Mouse (Mus musculus): ENCODE results near the gene Sema3f. TPM values are rescaled to one million over a fixed set of nuclear protein-coding genes. Genes with fewer than 3 reads are reported as not detected.
A peak's percentile ranks its signal among the peaks of the same experiment; 100 is the strongest.

The Sema3f gene
- polyA plus RNA-seq, 1 experiment from 2014 or later: 13.2 TPM

- H3K4me2 ChIP-seq: peak overlapping the region; percentile 75; the same call in 1 of the 2 replicates
- H3K27me3 ChIP-seq: peaks cover 40% of the 10 kb centered on the region
- WGBS: 42% methylated on average over 8 of the region's 8 CpGs
- H3K9me3 ChIP-seq: no peaks in the 10 kb centered on the region
- no peak overlapping the region for H3K9ac ChIP-seq
- H3K27ac ChIP-seq (replicated peaks): no peak overlapping the region
- peaks cover 49% of the 10 kb centered on the region for H3K4me1 ChIP-seq (replicated peaks)
- no peaks in the 10 kb centered on the region for H3K36me3 ChIP-seq
- no peak overlapping the region for H3K4me3 ChIP-seq
- ATAC-seq (ENCODE audit: low read depth): no peak
Measured at GRCm38 (mm10) chr9:107668011-107668410, 42.3 kb downstream of the Sema3f start.

DNA sequence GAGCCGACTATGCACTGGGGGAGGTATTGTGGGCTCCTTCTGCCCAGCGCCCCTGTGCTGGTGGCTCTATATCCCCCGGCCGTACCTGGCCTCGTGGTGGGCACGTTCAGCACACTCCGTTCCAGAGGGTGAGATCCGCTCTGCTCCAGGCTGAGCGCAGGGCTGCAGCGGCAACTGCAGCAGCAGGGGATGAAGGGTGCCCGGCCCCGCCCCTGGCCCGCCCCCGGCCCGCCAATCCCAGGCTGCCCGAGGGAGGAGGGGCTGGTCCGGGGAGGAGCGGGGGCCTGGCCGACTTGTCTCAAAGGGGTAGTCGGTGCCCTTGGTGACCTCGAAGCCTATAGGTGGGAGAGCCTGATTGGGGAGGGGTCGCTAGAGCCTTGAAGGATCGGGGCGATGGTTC lies 43.1 kb downstream of the Sema3f start:
- H3K27ac ChIP-seq (replicated peaks): peak overlapping the region; percentile 28
- H3K4me3 ChIP-seq: peak overlapping the region; percentile 44
- H3K9ac ChIP-seq: peak overlapping the region; percentile 66
- H3K27me3 ChIP-seq: peaks cover 40% of the 10 kb centered on the region
- peaks cover 57% of the 10 kb centered on the region for H3K4me1 ChIP-seq (replicated peaks)
- H3K9me3 ChIP-seq: no peaks in the 10 kb centered on the region
- peak; percentile 86 for ATAC-seq (ENCODE audit: low read depth)
- peak overlapping the region; percentile 75 for H3K4me2 ChIP-seq
- H3K36me3 ChIP-seq: no peaks in the 10 kb centered on the region
- under 1% methylated on average over 24 of the region's 24 CpGs for WGBS

DNA sequence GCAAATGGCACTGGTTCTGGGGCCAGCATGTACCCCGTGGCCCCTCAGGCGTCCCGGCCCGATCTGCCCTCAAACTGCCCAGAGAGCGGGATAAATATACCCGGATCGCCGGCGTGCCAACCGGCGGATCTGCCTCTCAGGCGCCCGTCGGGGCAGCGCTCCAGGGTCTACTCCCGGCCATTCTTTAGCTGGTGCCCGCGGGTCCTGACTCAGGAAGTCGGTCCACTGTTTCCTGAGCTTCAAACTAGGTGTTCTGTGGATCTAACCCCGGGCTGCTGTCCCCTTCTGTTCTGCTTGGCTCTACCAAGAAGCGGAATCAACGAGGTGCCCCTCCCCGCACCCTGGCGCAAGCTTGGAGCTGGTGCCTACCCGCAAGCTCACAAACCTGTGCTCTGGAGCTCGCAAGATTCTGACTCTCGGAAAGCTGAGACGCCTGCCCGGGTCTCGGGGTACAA lies 43.5 kb downstream of the Sema3f start:
- peak overlapping the region; percentile 75 for H3K4me2 ChIP-seq
- peak; percentile 9 for ATAC-seq (ENCODE audit: low read depth)
- H3K9me3 ChIP-seq: no peaks in the 10 kb centered on the region
- peak overlapping the region; percentile 66 for H3K9ac ChIP-seq
- under 1% methylated on average over 30 of the region's 30 CpGs for WGBS
- H3K4me1 ChIP-seq (replicated peaks): peaks cover 59% of the 10 kb centered on the region
- H3K36me3 ChIP-seq: no peaks in the 10 kb centered on the region
- peak overlapping the region; percentile 28 for H3K27ac ChIP-seq (replicated peaks)
- peak overlapping the region; percentile 44 for H3K4me3 ChIP-seq
- peaks cover 40% of the 10 kb centered on the region for H3K27me3 ChIP-seq

DNA sequence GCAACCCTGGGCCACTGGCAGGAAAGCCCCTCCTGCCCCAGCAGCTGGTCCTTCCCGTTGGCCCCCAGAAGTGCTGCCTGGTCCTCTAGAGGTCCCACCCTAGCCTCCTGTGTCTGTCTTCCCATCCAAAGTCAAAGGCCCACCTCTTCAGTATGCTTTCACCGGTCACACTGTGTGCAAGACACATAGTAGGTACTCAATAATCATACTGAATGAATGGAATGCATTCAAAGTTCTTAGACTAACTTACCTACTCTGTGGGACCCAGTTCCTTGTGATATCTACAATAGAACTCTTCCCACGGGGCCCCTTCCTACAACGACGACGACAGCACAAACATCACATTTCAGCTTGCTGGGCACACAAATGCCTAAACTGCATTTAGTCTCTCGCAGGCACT lies 45.0 kb downstream of the Sema3f start:
- no peaks in the 10 kb centered on the region for H3K36me3 ChIP-seq
- no peaks in the 10 kb centered on the region for H3K9me3 ChIP-seq
- peak overlapping the region; percentile 75 for H3K4me2 ChIP-seq
- H3K9ac ChIP-seq: no peak overlapping the region
- peaks cover 69% of the 10 kb centered on the region for H3K4me1 ChIP-seq (replicated peaks)
- peaks cover 40% of the 10 kb centered on the region for H3K27me3 ChIP-seq
- H3K4me3 ChIP-seq: peak overlapping the region; percentile 44; the same call in 1 of the 2 replicates
- no peak overlapping the region for H3K27ac ChIP-seq (replicated peaks)
- ATAC-seq (ENCODE audit: low read depth): no peak
- 87% methylated on average over 7 of the region's 7 CpGs for WGBS

DNA sequence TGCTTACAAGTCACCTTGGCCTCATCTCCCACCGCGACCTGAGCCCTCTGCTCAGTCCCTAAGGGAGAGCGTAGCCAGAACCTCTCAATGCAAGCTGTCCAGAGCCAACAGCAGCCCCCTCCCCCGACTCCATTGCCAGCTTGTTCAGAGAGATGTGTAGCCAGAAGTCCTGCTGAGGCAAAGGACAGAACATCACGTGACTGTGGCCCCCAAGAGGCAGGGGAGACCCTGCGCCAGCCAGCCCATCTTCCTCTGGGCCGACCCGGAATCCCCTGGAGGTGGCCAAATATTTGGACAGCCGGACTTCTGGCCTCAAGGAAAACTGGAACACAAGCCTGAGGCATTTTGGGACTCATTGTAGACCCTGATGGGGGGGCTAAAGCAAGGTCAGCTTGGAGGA lies 46.8 kb downstream of the Sema3f start:
- Histone ChIP-seq H3K4me1 (replicated peaks) (peaks cover 77% of the 10 kb centered on the region), H3K36me3 (no peaks in the 10 kb centered on the region), H3K9ac (peak overlapping the region; percentile 23), H3K9me3 (no peaks in the 10 kb centered on the region), H3K4me3 (no peak overlapping the region), H3K27ac (replicated peaks) (no peak overlapping the region; the same call in 1 of the 2 replicates), H3K4me2 (peak overlapping the region; percentile 24), H3K27me3 (peaks cover 36% of the 10 kb centered on the region)
- WGBS: 46% methylated on average over 9 of the region's 9 CpGs
- ATAC-seq (ENCODE audit: low read depth): no peak

GRCm38 (mm10) chr9:107662342-107662741 lies 47.9 kb downstream of the Sema3f start:
- no peak overlapping the region for H3K9ac ChIP-seq
- H3K9me3 ChIP-seq: no peaks in the 10 kb centered on the region
- H3K4me1 ChIP-seq (replicated peaks): peaks cover 71% of the 10 kb centered on the region
- no peak overlapping the region for H3K27ac ChIP-seq (replicated peaks)
- WGBS: 89% methylated on average over 8 of the region's 8 CpGs
- ATAC-seq (ENCODE audit: low read depth): no peak
- peaks cover 25% of the 10 kb centered on the region for H3K27me3 ChIP-seq
- H3K36me3 ChIP-seq: no peaks in the 10 kb centered on the region
- H3K4me2 ChIP-seq: no peak overlapping the region
- H3K4me3 ChIP-seq: no peak overlapping the region

DNA sequence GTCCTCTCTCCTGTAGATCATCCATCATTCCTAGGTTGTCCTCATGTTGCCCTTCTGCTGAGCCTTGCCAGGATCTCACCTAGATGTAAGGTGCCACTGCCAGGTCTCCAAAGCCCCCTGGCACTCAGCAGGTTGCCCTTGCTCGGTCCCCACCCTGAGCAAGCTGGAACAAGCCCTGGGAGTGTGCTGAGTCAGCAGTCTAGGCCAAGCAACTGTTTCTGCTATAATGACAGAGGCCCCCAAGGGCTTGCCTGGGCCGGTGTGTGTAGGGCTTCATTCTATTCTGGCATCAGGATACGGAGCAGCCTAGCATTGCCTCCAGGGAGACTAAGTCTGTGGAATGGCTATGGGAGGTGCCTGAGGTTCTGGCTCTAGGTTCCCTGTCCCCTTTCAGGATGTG lies 49.5 kb downstream of the Sema3f start:
- Histone ChIP-seq H3K4me1 (replicated peaks) (peaks cover 60% of the 10 kb centered on the region), H3K27ac (replicated peaks) (no peak overlapping the region), H3K4me2 (no peak overlapping the region), H3K9me3 (no peaks in the 10 kb centered on the region), H3K4me3 (no peak overlapping the region), H3K27me3 (peaks cover 10% of the 10 kb centered on the region), H3K9ac (no peak overlapping the region), H3K36me3 (no peaks in the 10 kb centered on the region)
- WGBS: 58% methylated on average over 3 of the region's 3 CpGs
- no peak for ATAC-seq (ENCODE audit: low read depth)

- H3K4me3 ChIP-seq: no peak overlapping the region
- H3K27ac ChIP-seq (replicated peaks): peak overlapping the region; percentile 72
- no peak for ATAC-seq (ENCODE audit: low read depth)
- no peak overlapping the region for H3K4me2 ChIP-seq
- no peaks in the 10 kb centered on the region for H3K36me3 ChIP-seq
- no peak overlapping the region for H3K9ac ChIP-seq
- 75% methylated on average over 3 of the region's 3 CpGs for WGBS
- no peaks in the 10 kb centered on the region for H3K9me3 ChIP-seq
- peaks cover 58% of the 10 kb centered on the region for H3K4me1 ChIP-seq (replicated peaks)
- H3K27me3 ChIP-seq: peaks cover 2% of the 10 kb centered on the region; the same call in 1 of the 2 replicates
Measured at GRCm38 (mm10) chr9:107659961-107660360, 50.3 kb downstream of the Sema3f start.

GRCm38 (mm10) chr9:107659551-107659950 lies 50.7 kb downstream of the Sema3f start:
- H3K27ac ChIP-seq (replicated peaks): peak overlapping the region; percentile 72
- H3K4me1 ChIP-seq (replicated peaks): peaks cover 58% of the 10 kb centered on the region
- WGBS: 66% methylated on average over 10 of the region's 10 CpGs
- H3K9ac ChIP-seq: no peak overlapping the region
- ATAC-seq (ENCODE audit: low read depth): peak; percentile 63; the same call in 1 of the 2 replicates
- no peaks in the 10 kb centered on the region for H3K9me3 ChIP-seq
- no peak overlapping the region for H3K4me2 ChIP-seq
- H3K4me3 ChIP-seq: no peak overlapping the region
- no peaks in the 10 kb centered on the region for H3K27me3 ChIP-seq
- no peaks in the 10 kb centered on the region for H3K36me3 ChIP-seq

GRCm38 (mm10) chr9:107658096-107658495 lies 52.2 kb downstream of the Sema3f start:
- peaks cover 47% of the 10 kb centered on the region for H3K4me1 ChIP-seq (replicated peaks)
- H3K4me3 ChIP-seq: no peak overlapping the region
- H3K27ac ChIP-seq (replicated peaks): no peak overlapping the region
- H3K9ac ChIP-seq: no peak overlapping the region
- 84% methylated on average over 6 of the region's 6 CpGs for WGBS
- no peaks in the 10 kb centered on the region for H3K27me3 ChIP-seq
- no peaks in the 10 kb centered on the region for H3K9me3 ChIP-seq
- ATAC-seq (ENCODE audit: low read depth): no peak
- no peak overlapping the region for H3K4me2 ChIP-seq
- H3K36me3 ChIP-seq: no peaks in the 10 kb centered on the region

- H3K27ac ChIP-seq (replicated peaks): no peak overlapping the region
- peaks cover 37% of the 10 kb centered on the region for H3K4me1 ChIP-seq (replicated peaks)
- no peak overlapping the region for H3K4me3 ChIP-seq
- no peaks in the 10 kb centered on the region for H3K36me3 ChIP-seq
- H3K4me2 ChIP-seq: no peak overlapping the region
- H3K9me3 ChIP-seq: no peaks in the 10 kb centered on the region
- no peaks in the 10 kb centered on the region for H3K27me3 ChIP-seq
- WGBS: 87% methylated on average over 5 of the region's 5 CpGs
- no peak overlapping the region for H3K9ac ChIP-seq
- ATAC-seq (ENCODE audit: low read depth): no peak
Measured at GRCm38 (mm10) chr9:107657144-107657543, 53.1 kb downstream of the Sema3f start.

- Histone ChIP-seq H3K4me1 (replicated peaks) (peaks cover 44% of the 10 kb centered on the region), H3K4me2 (no peak overlapping the region), H3K9me3 (no peaks in the 10 kb centered on the region), H3K36me3 (no peaks in the 10 kb centered on the region), H3K9ac (no peak overlapping the region), H3K27me3 (no peaks in the 10 kb centered on the region), H3K4me3 (no peak overlapping the region), H3K27ac (replicated peaks) (no peak overlapping the region)
- 74% methylated on average over 4 of the region's 4 CpGs for WGBS
- ATAC-seq (ENCODE audit: low read depth): no peak
Measured at GRCm38 (mm10) chr9:107654585-107654984, 55.7 kb downstream of the Sema3f start.

DNA sequence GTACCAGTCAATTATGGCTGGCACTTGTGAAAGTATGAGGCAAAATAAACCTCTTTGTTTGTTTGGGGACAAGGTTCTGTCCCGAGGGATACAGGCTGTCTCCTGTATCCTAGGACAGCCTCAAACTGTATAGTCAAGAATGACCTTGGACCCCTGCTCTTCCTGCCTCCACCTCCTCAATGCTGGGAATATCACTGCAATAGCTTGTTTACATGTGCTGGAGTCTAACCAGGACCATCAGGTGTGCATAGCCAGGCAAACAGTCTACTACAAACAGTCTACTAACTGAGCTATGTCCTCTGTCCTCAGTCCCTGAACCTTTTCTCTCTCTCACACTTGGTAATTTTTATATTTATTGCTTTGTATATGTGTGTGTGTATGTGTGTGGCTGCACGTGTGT lies 56.8 kb downstream of the Sema3f start:
- no peak overlapping the region for H3K4me2 ChIP-seq
- no peak overlapping the region for H3K27ac ChIP-seq (replicated peaks)
- H3K4me3 ChIP-seq: no peak overlapping the region
- WGBS: 86% methylated on average over 2 of the region's 2 CpGs
- H3K27me3 ChIP-seq: no peaks in the 10 kb centered on the region
- H3K4me1 ChIP-seq (replicated peaks): peaks cover 36% of the 10 kb centered on the region
- no peaks in the 10 kb centered on the region for H3K9me3 ChIP-seq
- H3K9ac ChIP-seq: no peak overlapping the region
- no peak for ATAC-seq (ENCODE audit: low read depth)
- no peaks in the 10 kb centered on the region for H3K36me3 ChIP-seq

Data from neural tube, embryonic 13.5 days (tissue).